Mouse (Mus musculus): ENCODE results near the gene Ift140.

DNA sequence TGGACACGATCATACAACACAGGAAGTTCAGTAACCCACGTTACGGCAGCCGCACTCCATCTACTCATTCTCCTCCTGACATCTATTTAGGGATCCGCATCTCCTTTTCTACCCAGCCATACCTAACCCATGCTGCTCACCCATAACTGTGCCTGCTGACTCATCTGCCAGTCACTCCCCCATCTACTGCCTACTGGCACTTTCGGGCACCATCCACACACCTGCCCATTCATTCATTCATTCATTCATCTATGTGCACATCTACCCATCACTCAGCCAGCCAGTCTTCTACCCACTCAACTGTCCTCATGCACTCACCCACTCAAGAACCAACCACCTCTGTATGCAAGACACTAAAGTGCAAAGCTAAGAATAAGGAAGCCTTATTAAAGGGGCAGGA lies 28.7 kb upstream of the Ift140 start:
- TF ChIP-seq CTCF (IDR thresholded peaks at IDR 0.05; ENCODE audit: low read depth), result no peak
- TF ChIP-seq EP300 (IDR thresholded peaks at IDR 0.05; ENCODE audit: low read depth), result no peak

Data from liver, postnatal 0 days (tissue).